Mouse (Mus musculus) 416B (cell line): ENCODE results near the gene Slc34a2.
A peak's percentile ranks its signal among the peaks of the same experiment; 100 is the strongest.

Experiments
- DNase-seq: peaks from one replicate; pipeline ENCODE4 v3.0.0; 2011; ENCODE audit warnings: low read depth

The Slc34a2 gene

DNA sequence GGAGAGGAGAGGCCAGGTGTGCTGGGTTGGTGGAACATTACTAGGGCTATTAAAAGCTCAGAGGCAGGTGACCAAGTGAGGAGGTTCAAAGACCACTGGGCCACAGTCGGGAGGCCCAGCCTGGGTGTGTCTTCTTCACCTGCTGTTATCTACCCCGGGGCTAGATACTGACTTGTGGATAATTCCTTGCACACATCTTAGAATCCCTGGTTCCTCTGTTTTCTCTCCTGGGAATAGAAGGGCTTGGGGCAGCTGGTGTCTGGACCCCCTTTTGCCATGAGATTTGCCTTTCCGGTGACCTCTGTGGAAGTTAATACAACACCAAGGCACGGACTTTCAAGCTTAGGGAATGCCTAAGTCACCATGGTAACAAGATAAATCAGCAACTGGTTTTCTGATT lies 72.3 kb downstream of the Slc34a2 start:
- DNase-seq, result no peak

DNA sequence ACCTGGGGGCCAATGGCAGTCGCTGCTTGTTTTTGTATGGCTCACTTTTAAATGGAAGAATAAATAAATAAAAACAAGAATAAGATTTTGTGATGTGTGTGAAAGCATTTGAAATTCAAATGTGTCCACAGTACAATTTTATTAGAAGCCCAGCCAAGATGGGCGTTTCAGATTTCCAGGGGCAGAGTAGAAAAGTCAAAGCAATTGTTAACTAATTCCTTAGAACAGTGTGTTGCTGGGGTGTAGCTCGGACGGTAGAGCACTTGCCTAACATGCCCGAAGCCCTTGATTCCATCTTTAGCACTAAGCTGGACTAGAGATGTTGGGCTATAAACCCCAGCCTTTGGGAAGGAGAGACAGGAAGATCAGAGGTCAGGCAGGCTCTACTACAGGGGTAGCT lies 73.2 kb downstream of the Slc34a2 start:
- no peak for DNase-seq

DNA sequence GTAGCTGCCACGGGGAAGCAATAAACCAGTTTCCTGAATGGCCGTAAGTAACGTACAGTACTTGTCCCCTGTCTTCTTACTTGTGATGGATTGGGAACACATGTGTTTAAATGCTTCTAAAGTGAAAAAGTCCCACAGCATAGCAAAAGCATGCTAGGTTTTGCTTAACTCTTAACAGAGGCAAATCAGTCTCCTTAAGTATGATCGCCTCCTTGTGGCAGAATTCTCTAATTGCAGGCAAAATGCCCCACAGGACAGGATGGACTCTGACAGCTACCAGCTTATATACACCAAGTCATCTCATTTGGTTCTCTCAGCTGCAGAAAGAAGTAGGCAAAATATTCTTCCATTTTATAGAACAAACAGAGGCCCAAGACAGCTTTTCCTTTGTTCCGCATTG lies 75.1 kb downstream of the Slc34a2 start:
- DNase-seq, result peak; percentile 49

DNA sequence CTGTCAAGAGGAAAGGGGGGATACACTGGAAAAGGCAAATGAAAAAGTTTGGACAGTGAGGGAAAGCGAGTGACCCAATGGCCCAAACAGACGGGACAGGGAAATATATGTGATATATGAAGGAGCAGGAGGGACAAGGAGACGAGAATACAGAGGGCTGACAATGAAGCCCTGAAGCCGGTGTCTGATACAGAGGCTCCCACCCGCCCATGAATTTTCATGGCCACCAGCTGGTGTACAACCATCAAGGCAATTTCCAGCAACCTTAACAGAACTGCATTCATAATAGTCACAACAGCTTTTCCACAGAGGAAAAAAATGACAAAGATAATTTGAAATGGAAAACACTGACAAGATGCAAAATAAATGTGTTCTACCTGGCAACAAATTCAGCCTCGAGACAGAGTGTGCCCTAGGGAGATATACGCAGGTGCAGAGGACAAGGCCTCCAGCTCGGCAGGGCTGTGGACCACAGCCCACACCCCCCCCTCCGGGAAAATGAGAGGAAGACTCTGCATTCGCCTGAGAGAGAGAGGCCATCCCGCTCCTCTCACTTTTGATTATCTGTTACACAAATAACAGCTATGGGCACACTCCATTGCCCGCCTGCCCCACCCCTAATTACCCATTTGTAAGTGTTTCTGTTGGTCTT lies 76.9 kb downstream of the Slc34a2 start:
- DNase-seq, result no peak

DNA sequence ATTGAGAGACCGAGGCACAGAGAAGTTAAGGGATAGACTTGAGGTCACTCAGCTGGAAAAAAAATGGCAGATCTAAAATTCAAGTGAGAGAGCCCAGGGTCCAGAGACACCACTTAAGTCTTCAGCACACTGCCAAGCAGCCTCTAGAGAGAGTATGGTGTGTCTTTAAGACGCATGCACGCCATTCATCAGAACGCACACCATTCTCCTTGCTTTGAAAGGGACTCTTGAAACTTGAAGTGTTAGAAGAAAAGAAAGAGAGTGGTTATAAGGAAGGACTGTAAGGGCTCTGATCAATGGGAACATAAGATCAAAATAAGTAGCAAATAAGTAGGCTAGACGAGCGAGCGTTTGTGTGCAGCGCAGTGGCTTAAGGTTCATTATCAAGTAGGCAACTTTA lies 80.3 kb downstream of the Slc34a2 start:
- no peak for DNase-seq

DNA sequence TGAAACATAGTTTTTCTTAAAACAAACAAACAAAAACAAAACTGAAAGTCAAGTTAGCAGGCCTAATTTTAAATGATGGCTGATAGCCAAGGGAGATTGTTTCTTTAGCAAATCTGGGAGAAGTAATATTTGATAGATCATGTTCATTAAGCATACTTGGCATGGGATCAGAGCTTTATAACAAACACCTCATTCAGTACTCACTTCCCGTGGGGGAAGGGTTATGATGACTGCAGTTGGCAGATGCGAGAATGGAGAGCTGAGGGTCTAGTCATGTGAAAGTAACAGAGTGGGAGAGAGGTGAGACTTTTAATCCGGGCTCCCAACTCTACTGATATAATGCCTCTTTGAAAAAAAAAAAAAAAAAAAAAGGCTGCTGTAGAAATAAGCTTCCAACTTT lies 81.8 kb downstream of the Slc34a2 start:
- DNase-seq, result no peak
